Mouse (Mus musculus) G1E-ER4 (cell line): Measurements from ENCODE around the gene Stk25. TPM values are rescaled to one million over a fixed set of nuclear protein-coding genes. Genes with fewer than 3 reads are reported as not detected.

Experiments used
- GATA1 ChIP-seq: IDR thresholded peaks from one replicate; pipeline ENCODE4 v1.8.0; 2012; ENCODE audit warnings: low read length, inconsistent platforms
- polyA plus RNA-seq: library from polyadenylated mRNA; stranded (reverse); fragments of >175 nt; gene quantifications from 2 replicates; pipeline ENCODE4 v1.2.3, GENCODE M21; 2012

The Stk25 gene
- polyA plus RNA-seq, 1 experiment: 15.5 TPM

- TF ChIP-seq GATA1: no peak
Observed at GRCm38 (mm10) chr1:93595916-93596315, 62.5 kb downstream of the Stk25 start.

- TF ChIP-seq GATA1: no peak
Observed at GRCm38 (mm10) chr1:93593960-93594359, 64.5 kb downstream of the Stk25 start.

- no peak for TF ChIP-seq GATA1
Observed at GRCm38 (mm10) chr1:93588346-93588745, 70.1 kb downstream of the Stk25 start.

- no peak for TF ChIP-seq GATA1
Observed at GRCm38 (mm10) chr1:93581545-93581944, 76.9 kb downstream of the Stk25 start.

- TF ChIP-seq GATA1: no peak
Observed at GRCm38 (mm10) chr1:93577861-93578260, 80.6 kb downstream of the Stk25 start.

- no peak for TF ChIP-seq GATA1
Observed at GRCm38 (mm10) chr1:93577066-93577465, 81.4 kb downstream of the Stk25 start.

Other genes starting within 250 kb of the Stk25 start
- 56.3 and 58.6 TPM in 2 replicates for gene Hdlbp, start 179.8 kb downstream of the Stk25 start, polyA plus RNA-seq
- gene Farp2, start 146.6 kb downstream of the Stk25 start, polyA plus RNA-seq: 2.2 and 2.5 TPM in 2 replicates
- gene Bok, start 27.0 kb upstream of the Stk25 start, polyA plus RNA-seq: not detected in 2 replicates
- gene Atg4b, start 92.8 kb upstream of the Stk25 start, polyA plus RNA-seq: 13.4 and 14.7 TPM in 2 replicates
- gene Thap4, start 96.2 kb upstream of the Stk25 start, polyA plus RNA-seq: 75.6 and 93.4 TPM in 2 replicates
- 147 and 241 TPM in 2 replicates for gene Dtymk, start 143.3 kb upstream of the Stk25 start, polyA plus RNA-seq
- 1.3 and 5.4 TPM in 2 replicates for gene Ing5, start 145.3 kb upstream of the Stk25 start, polyA plus RNA-seq
- gene D2hgdh, start 166.2 kb upstream of the Stk25 start, polyA plus RNA-seq: 3.1 and 4.8 TPM in 2 replicates
- gene Gal3st2, start 202.6 kb upstream of the Stk25 start, polyA plus RNA-seq: 0.03 TPM in 1 of 2 replicates, not detected in the other